Mouse (Mus musculus) left cerebral cortex, postnatal 36 days (tissue): ENCODE measurements at regions not wholly inside any gene's neighbourhood (a gene's known extent, or its start where the extent isn't known, plus 50 kb on each side); places are given as distances from the start of the nearest gene placed in this dataset.
A peak's percentile ranks its signal among the peaks of the same experiment; 100 is the strongest.

ENCODE experiments used
- DNase-seq, 2 experiments: peaks; one replicate each; pipeline ENCODE4 v3.0.0; 2021 to 2022; ENCODE audit warnings: low spot score in 2 of 2, mixed read lengths in 1 of 2
- intact Hi-C: fragments of 180-260 bp; cut with DNase I; formaldehyde crosslinking; loops from one replicate; pipeline ENCODE4 v1.15.1; 2025

DNA sequence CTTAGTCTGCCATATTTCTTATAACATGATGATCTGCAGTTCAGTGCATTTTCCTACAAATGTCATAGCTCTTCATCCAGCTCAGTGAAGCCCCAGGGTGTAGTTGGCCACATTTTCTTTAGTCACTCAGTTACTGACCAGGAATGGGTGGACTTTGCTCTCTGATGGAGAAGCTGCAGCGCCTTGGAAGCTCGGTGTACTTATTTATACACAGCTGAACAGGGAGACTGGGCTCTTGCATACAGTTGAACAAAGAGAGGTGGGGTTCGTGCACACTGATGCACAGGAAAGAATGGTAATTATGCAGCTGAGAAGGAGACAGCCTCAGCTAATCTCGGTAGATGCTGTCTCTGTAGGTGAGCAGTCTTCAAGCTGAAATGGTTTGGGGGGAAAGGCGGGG lies 468.0 kb downstream of the Zfp704 start:
- intact Hi-C loops, result no loop called here
- no peak for DNase-seq

DNA sequence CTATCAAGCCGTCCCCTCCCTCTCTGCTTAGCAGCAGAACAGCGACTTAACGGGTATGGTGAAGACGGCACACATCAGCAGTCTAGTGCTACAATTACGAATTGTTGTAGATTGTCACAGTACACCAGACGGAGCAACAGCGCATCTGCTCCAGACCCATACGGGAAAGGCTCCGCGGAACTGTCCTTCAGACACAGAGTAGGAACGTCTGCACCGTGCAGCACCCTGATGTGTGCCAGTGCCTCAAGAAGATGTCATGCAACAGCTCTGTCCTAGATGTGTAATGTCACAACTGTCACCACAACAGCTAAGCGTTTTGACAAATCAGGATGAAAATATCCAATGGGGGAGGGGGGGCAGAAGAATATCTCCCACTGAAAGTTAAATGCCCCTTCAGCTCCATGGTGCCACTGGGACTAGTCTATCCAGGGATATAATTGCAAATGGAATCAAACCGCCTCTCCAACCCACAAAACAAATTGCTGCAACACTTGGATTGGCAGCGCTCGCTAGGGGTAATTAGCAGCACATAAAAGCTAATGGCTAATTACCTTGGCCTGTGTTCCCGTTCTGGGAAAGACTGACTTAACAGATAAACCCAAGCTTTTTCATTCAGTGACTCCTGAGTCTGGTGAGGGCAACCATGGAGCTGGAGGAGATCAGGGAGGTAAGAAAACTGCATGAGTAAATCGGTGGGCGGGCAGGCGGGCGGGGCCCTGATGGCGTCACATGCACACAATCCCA lies 472.6 kb downstream of the Zfp704 start:
- intact Hi-C loops, result no loop called here
- no peak for DNase-seq

DNA sequence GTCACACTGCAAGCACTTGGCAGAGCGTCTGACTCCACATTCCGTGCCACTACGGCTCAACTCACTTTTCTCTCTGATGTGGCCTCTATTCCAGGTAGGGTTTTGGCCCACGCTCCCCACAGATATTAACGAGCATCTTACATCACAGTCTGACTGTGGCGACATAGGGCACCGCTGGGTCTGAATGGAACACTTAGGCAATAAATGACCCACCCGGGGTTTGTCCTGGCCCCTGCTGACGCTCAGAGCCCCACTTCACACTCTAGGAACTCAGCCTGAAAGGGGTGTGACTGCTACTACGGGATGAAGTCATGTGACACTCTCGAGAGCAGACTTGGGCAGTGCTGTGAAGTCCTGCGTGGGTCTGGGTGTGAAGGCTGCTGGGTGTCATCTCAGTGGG lies 475.9 kb downstream of the Zfp704 start:
- intact Hi-C loops, result no loop called here

DNA sequence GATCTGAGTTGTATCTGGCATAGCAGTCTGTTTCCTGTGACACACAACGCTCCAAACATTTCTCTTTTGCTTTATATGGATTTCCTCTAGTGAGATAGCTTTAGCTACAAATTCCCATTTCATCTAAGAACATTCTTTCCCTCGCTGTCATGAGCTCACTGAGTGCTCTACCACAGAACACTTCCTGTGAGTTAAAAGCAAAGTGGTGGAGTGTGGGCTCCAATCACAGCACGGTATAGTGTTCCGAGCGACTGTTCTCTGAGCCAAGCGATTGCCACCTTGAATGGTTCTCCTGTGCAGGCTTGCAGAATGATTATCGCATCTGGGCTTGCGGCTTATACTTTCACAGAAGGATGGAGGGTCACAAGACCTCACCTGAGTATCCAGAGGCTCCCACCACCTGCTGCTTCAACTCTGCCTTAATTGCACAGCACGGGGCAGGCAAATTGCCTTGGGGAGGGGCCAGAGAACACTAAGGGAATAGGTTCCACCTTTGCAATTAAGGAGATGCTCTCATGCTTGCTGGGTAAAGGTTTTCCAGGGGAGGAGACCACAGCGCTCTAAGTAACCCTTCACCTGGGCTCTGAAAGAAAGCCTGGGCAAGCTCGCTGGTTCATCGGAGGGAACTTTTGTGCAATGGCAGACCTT lies 477.7 kb downstream of the Zfp704 start:
- no peak for DNase-seq
- intact Hi-C loops, result no loop called here

More for the DNA sequence above, 475.9 kb downstream of the Zfp704 start:
- peak in 1 of 2 experiments; percentile 13 for DNase-seq

DNA sequence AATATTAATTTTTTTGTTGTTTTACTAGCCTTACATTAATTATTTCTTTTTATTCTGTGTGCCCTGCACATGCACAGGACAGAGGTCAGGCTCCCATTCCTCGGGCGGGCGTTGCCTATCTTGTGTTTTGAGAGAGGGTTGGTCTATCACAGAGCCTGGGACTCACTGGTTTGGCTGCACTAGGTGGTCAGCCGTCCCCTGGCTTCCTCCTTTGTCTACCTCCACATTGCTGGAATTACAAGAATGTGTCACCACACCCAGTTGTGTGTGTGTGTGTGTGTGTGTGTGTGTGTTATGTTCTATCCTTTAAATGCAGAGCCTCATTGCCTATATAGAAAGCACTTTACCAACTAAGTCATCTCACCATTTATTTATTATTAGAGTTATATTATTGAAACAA lies 478.5 kb downstream of the Zfp704 start:
- DNase-seq, result no peak
- intact Hi-C loops, result no loop called here

DNA sequence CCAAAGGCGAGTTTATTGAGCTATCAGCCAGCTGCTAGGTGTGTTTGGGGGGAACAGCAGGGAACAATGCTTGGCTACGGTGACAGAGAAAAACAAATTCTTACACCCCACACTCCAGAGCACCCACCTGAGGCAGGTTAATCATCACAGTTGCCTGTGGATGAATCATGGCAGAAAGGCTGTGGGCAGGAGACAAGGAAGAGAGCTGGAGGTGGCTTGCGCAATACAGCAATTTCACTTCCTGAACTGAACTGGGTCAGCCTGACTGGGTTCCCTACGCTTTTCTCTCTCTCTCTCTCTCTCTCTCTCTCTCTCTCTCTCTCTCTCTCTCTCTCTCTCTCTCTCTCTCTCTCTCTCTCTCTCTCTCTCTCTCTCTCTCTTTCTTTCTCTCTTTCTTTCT lies 481.5 kb downstream of the Zfp704 start:
- intact Hi-C loops, result no loop called here
- peak; percentile 24 to 47 for DNase-seq

DNA sequence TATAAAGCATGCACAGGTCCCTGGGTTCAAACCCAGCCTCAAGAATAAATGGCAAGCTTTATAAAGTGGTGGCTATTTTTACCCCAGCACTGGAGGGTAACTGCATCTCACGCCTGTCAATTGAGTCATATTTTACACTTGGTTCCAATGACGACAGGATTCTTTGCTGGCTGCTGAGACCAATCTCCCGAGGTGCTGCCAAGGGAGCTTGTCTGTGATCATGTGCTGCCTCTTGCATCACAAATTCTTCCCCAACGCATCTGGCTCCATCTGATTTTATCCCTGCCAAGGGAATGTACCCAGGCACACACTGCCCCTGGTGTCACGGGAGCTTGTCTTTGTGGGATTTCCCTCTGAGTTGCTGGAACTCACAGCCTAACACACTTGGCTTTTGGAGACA lies 486.8 kb downstream of the Zfp704 start:
- intact Hi-C loops, result no loop called here
- DNase-seq, result peak in 1 of 2 experiments; percentile 10

DNA sequence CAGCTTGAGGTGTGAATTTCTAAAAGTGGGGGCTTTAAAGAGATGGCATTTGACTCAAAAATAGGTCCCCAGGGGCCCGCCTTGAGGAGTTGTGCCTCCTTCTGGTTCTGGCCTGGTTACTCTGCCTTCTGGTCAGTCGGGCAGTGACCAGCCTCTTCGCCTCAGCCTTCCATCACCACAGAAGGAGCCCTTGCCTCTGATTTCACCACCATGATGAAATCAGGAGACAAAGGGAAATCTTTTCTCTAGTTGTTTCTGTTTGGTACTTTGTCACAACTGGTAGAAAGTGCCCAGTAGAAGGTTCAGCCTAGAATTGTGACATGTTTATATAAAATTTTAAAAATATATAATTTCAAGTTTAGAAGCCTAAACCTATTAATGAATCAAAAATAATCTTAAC lies 492.0 kb downstream of the Zfp704 start:
- no peak for DNase-seq
- intact Hi-C loops, result no loop called here

DNA sequence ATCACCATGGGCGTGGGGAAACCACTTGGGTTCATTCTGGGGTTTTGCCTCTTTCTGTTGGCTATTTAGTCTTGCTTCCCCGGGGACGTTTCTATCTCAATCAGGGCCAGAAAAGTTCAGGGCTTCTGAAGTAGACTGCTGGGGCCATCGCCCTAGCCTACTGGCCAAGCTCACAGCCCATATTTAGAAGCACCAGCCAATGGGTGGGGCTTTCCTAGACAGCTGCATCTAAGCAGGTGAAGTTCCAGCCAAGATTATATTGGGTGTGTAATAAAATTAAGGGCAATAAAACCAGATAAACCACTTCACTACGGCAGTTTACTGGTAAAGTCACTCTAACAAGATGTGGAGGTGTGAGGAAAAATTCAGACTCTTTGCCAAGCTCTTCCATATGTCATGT lies 496.5 kb downstream of the Zfp704 start:
- no peak for DNase-seq
- intact Hi-C loops, result no loop called here

DNA sequence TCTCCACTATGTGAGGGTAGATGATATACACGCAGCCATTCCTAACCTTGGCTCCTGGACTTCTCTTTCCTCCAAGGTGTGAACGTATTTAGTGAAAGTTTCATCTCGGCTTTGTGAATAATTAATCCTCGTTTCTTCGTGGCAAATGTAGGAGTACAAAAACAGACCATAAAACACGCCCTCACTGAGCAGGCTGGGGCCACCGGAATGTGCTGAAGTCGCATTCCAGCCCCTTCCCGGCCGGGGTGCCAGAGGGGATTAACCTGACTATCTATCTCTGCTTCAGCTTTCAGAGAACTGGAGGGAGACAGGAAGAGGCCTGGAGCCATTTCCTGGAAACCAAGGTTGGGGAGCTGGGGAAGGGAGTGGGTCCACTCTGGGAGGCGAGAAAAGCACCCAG lies 499.1 kb downstream of the Zfp704 start:
- DNase-seq, result no peak
- intact Hi-C loops, result no loop called here

DNA sequence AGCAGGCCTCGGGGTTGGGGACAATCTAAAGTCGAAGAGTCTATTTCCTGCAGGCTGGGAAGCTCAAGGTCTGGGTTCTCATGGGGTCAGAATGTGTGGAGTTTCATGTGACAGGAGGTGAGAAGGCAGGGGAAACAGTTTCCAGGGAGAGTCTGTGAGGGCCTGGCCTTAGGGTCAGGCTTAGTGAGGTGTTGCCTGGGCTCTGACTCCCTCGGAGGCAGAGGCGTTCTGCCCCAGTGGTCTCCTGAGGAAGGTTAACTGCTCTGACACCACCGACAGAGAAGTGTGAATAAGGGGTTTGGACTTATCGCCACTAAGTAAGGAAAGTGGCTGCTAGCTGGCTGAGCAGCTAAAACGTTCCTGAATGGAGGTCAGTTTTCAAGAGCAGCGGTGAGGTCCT lies 499.9 kb downstream of the Zfp704 start:
- intact Hi-C loops, result no loop called here
- DNase-seq, result no peak

DNA sequence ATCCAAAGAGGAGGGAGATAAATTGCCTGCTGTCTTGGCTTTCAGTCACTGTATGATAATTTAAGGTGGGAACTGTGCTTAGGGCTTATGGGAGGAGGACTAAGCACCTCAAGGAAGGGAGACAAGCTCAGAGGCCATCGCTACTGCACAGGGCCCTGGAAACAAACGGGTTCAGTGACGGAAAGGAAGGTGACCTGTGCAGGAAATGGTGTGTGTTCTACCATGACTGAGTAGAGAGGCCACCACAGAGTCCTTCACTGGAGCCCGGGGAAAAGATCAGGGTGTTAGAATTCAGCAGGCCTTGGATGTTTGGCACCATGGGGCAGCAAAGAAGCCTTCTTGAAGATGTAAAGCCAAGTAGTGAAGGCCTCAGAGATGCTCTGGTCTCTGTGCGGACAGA lies 500.4 kb downstream of the Zfp704 start:
- intact Hi-C loops, result no loop called here
- no peak for DNase-seq

DNA sequence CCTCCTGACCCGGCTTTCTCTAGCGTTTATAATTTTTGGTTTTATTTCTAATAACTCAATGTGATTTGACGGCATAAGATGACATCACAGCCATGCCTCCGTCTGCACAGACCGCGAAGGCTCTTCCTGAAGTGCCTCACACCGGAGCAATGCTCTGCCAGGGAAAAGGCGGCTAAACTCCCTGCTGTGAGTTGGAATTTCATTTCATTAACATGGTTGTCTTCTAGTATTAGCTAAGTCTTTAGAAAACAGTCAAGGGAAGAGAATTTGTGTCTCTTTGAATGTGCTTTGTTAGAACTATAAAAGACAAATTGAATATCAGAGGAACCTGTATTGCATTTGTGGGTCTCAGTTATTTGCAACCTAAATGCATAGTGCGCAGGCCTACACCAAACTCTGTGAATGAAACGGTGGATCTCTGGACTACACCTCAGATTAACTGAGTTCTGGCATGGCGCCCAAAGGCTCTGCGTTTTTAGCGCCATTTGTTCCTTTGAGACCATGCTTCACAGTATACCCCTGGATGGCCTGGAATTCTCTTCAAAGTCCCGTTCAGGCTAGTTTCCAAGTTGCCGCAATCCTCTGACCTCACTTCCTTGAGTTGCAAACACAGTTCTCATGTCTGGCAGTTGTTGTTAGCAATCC lies 502.0 kb downstream of the Zfp704 start:
- intact Hi-C loops, result no loop called here
- DNase-seq, result no peak

DNA sequence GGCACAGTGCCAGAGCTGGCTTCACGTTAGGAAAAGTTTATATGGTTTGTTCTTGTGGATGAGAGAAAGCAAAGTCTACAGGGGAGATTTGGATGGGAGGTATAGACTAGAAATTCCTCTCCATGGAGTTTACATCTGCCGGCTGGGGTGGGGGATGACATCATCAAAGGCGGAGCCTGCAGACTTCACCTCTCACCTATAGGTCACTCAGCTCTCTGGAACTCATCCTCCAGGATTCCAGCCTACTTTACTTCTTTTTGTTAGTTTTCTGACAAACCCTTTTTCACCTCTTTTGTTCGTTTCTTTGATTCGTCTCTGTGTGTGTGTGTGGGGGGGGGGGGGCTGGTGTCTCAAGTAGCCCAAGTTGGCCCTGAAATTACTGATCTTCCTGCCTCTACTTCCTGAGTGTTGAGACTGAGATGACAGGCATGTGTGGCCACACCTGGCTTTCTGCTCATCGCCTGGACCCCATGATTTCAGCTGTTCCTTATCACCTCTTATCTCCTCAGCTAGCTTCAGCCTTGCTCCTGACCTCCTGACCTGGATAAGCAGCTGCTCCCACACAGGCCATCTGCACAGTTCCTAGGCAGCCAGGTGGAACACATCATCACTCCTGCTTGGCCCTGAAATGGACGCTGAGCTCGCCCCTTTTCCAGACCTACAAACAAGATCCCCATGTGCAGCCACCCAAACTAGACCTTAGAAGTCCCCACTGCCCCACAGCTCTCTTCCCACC lies 504.5 kb downstream of the Zfp704 start:
- intact Hi-C loops, result no loop called here
- DNase-seq, result no peak

DNA sequence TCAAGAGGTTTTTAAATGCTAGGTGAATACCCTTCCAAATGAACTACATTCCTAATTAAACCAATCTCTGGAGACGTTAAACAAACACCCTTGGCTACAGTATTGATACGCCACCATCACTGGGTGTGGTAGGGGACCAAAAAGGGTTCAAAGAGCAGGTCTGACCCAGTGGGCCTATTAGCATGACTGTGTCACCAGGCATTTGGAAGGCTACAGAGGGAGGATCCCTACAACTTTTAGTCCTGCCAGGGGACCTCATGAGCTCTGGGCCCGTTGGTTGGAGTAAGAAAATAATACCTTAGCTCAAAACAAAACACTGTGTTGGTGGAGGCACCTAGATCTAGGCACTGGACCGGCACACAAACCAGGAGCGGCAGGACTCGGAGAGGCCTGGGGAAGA lies 506.4 kb downstream of the Zfp704 start:
- DNase-seq, result no peak
- intact Hi-C loops, result no loop called here

DNA sequence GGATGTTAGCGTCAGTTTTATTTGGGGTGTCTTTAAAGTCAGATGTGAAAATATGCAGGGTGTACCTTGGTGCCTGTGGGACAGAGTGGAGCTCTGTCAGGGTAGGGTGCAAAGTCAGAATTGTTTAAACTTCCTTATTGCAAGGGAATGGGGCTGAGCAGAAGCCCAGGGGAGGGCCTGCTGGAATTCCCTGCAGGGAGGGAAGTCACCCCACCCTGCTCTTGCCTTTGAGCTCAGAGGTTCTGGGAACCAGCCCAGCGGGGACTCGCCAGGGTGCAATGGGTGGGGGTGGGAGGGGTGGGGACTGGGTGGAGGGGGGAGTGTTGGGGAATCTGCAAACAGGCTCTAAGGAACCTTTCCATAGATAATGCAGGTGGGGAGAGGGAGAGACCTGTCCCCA lies 508.6 kb downstream of the Zfp704 start:
- intact Hi-C loops, result no loop called here
- no peak for DNase-seq

DNA sequence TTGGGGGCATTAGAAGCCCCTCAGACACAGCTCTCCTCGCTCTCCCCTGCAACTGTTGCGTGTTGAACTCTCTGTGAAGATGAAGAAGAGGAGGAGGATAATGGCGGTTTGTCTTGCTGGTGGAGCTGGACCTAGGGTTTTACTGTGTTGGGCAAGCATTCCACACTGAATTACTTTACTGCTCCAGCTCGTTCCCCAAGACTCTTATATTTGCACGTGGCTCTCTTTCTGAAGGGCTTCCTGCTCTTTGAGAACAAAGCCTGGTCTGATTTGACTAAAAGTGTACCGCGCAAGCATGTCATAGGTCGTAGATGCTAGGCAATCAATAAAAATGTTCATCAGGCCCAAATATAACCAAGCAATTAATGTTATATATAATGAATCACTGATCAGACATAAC lies 509.1 kb downstream of the Zfp704 start:
- no peak for DNase-seq
- intact Hi-C loops, result no loop called here

DNA sequence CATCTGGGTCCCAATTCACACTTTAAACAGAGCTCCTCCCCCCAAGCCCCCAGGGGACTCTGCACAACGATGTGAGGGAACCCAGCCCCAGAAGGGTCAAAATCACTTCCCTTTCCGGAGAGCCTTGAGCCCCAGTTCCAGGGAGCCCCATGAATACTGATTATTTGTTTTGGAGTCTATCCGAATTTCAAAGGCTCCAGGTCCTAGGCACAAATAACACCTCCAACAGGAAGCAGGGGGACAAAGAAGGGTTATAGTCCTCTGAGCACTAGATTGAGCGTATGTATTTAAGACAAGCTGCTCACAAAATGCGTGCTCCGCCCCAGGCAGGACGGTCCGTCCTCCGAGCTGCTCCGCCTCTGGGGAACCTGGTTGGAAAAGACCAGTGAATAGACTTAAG lies 511.4 kb downstream of the Zfp704 start:
- intact Hi-C loops, result no loop called here
- no peak for DNase-seq

DNA sequence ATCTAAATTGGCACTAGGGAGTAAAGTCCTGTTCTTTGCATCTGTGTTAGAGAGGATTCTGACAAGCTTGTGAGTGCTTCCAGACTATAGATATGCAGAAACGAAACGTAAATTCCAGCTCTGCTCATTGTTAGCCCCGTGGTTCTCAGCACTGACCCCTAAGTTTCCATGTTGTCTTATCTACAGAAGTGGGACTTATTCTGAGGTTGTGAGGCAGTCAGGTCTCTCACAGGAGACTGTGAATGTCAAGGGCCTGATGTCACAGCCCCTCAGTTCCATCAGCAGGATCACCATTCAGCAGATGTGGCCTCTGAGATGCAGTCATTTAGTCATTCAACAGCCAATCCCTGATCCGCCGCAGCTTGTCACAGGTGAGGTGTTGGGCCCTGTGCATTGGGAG lies 525.8 kb downstream of the Zfp704 start:
- intact Hi-C loops, result no loop called here
- no peak for DNase-seq

DNA sequence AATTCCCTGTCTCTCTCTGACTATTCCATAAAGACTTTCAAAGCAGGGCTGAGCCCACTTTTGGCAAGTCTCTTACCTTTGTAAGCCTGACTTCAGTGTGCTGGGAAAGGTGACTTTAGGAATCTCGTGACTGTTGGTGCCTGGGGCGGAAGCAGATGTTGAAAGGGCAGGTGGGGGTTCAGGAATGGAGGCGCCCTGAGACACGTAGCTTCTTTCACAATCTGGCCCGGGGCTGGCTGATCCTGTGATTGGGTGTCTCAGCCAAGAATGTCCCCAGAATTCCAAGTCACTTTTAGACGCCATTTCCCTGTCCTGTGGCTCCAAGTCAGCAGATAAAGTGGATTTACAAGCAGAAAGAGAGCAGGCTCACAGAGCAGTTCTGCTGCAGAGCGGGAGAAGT lies 527.8 kb downstream of the Zfp704 start:
- intact Hi-C loops, result no loop called here
- no peak for DNase-seq
